Mouse (Mus musculus) limb, embryonic 14.5 days (tissue): ENCODE measurements around the gene Akr1b10. TPM values are rescaled to one million over a fixed set of nuclear protein-coding genes. Genes with fewer than 3 reads are reported as not detected.

Source experiments
- ATAC-seq: fragments of 200-750 bp; cut with Nextera tagmentation; 2 replicates; pipeline ENCODE4 v1.8.0; 2017; ENCODE audit warnings: low read depth, moderate number of reproducible peaks, moderate TSS enrichment; ENCODE audit not compliant: low FRiP score
- DNase-seq: peaks from one replicate; pipeline ENCODE4 v3.0.0-alpha.2; 2015; ENCODE audit warnings: low spot score
- H3K27ac ChIP-seq: fragments of 300-500 bp; sonication (generic); replicated peaks from 2 replicates; pipeline ENCODE4 v1.5.1; 2014; ENCODE audit warnings: low read depth, mild to moderate bottlenecking, low read length, moderate library complexity, mixed read lengths
- H3K27me3 ChIP-seq: fragments of 300-500 bp; sonication (generic); 2 replicates; pipeline ENCODE4 v1.6.1; 2014; ENCODE audit warnings: low read length, mixed read lengths; ENCODE audit not compliant: control insufficient read depth, insufficient read depth
- H3K36me3 ChIP-seq: fragments of 300-500 bp; sonication (generic); 2 replicates; pipeline ENCODE4 v1.6.1; 2014; ENCODE audit warnings: mild to moderate bottlenecking, low read length, moderate library complexity, mixed read lengths; ENCODE audit not compliant: control insufficient read depth, insufficient read depth
- H3K4me1 ChIP-seq: fragments of 300-500 bp; sonication (generic); 2 replicates; pipeline ENCODE4 v1.6.1; 2014; ENCODE audit warnings: antibody characterized with exemption, low read length, mixed read lengths; ENCODE audit not compliant: control insufficient read depth, insufficient read depth
- H3K4me2 ChIP-seq: fragments of 300-500 bp; sonication (generic); replicated peaks from 2 replicates; pipeline ENCODE4 v1.6.1; 2014; ENCODE audit warnings: low read depth, mild to moderate bottlenecking, low read length, moderate library complexity; ENCODE audit not compliant: severe bottlenecking
- H3K4me3 ChIP-seq: fragments of 300-500 bp; sonication (generic); replicated peaks from 2 replicates; pipeline ENCODE4 v1.5.1; 2014; ENCODE audit warnings: low read length
- H3K9ac ChIP-seq: fragments of 300-500 bp; sonication (generic); 2 replicates; pipeline ENCODE4 v1.6.1; 2014; ENCODE audit warnings: mild to moderate bottlenecking, low read depth, low read length, moderate library complexity; ENCODE audit not compliant: severe bottlenecking
- H3K9me3 ChIP-seq: fragments of 300-500 bp; sonication (generic); 2 replicates; pipeline ENCODE4 v1.6.1; 2016; ENCODE audit warnings: low read length; ENCODE audit not compliant: control insufficient read depth
- POLR2A ChIP-seq: fragments of 200-500 bp; IDR thresholded peaks from 2 replicates; pipeline ENCODE4 v1.8.0; 2012; ENCODE audit warnings: inconsistent platforms, mild to moderate bottlenecking, moderate library complexity, borderline replicate concordance; ENCODE audit not compliant: insufficient read depth, insufficient read length; ENCODE audit errors: extremely low read depth
- WGBS: fragments of 180-500 bp; shearing (Covaris S2); extraction: QIAGEN DNeasy Blood & Tissue Kit; methylation state at CpG from one replicate; pipeline ENCODE4 v1.1.7; 2014; 5-methylcytosine and 5-hydroxymethylcytosine counted together
- polyA plus RNA-seq, 2 experiments: library from polyadenylated mRNA; depleted of rRNA in 1 of 2; stranded (reverse) in 1 of 2; unstranded in 1 of 2; fragments of >200 nt; fragmentation: Nextera tagmentation in 1 of 2; extraction: Ambion mirVana in 1 of 2; gene quantifications; 2 replicates each; pipeline versions ENCODE4 v1.2.1 to v1.2.3; 2012 to 2014

Akr1b10 gene
- polyA plus RNA-seq, 2 experiments: 10.2 to 10.4 TPM

GRCm38 (mm10) chr6:34352401-34352800, 31.6 kb upstream of the Akr1b10 start:
- TF ChIP-seq POLR2A: no peak
- Histone ChIP-seq H3K4me1 (peaks cover 13% of the 10 kb centered on the region), H3K36me3 (no peaks in the 10 kb centered on the region), H3K9me3 (no peaks in the 10 kb centered on the region), H3K27me3 (no peaks in the 10 kb centered on the region), H3K4me3 (no peak overlapping the region), H3K4me2 (no peak overlapping the region), H3K9ac (no peak overlapping the region), H3K27ac (no peak overlapping the region)
- DNase-seq (no peak), ATAC-seq (no peak)
- WGBS: 83% methylated on average over 3 of the region's 3 CpGs

GRCm38 (mm10) chr6:34353658-34354353, 30.2 kb upstream of the Akr1b10 start, which contains the start of gene Akr1b8:
Akr1b8 (plus strand) TSS chr6:34354119.
- Histone ChIP-seq H3K9me3 (no peaks in the 10 kb centered on the region), H3K9ac (no peak within 1 kb of the TSS), H3K27ac (peak within 1 kb of the TSS; percentile 62), H3K4me1 (peaks cover 13% of the 10 kb centered on the region), H3K27me3 (no peaks in the 10 kb centered on the region), H3K4me2 (peak within 1 kb of the TSS; percentile 37), H3K4me3 (peak within 1 kb of the TSS; percentile 13; the same call in 1 of the 2 replicates), H3K36me3 (no peaks in the 10 kb centered on the region)
- WGBS: 7% methylated on average over 16 of the region's 16 CpGs
- DNase-seq: no peak
- ATAC-seq: peak; percentile 70
- no peak for TF ChIP-seq POLR2A

- Histone ChIP-seq H3K4me2 (peak overlapping the region; percentile 37), H3K27me3 (no peaks in the 10 kb centered on the region), H3K4me3 (0 out of 2 replicates have a peak overlapping the region, but pooled peaks have one; percentile 13), H3K9me3 (no peaks in the 10 kb centered on the region), H3K9ac (no peak overlapping the region), H3K4me1 (peaks cover 13% of the 10 kb centered on the region), H3K27ac (peak overlapping the region; percentile 62), H3K36me3 (no peaks in the 10 kb centered on the region)
- 66% methylated on average over 8 of the region's 8 CpGs for WGBS
- ATAC-seq (peak; percentile 71), DNase-seq (peak; percentile 61)
- no peak for TF ChIP-seq POLR2A
Measured at GRCm38 (mm10) chr6:34354354-34355348, 29.4 kb upstream of the Akr1b10 start.

GRCm38 (mm10) chr6:34355349-34355747, 28.7 kb upstream of the Akr1b10 start:
- no peaks in the 10 kb centered on the region for H3K27me3 ChIP-seq
- no peak for ATAC-seq
- 81% methylated on average over 6 of the region's 6 CpGs for WGBS

GRCm38 (mm10) chr6:34355841-34356240, 28.2 kb upstream of the Akr1b10 start:
- Histone ChIP-seq H3K9ac (no peak overlapping the region), H3K4me3 (no peak overlapping the region), H3K4me1 (peaks cover 13% of the 10 kb centered on the region), H3K27me3 (no peaks in the 10 kb centered on the region), H3K27ac (no peak overlapping the region), H3K36me3 (no peaks in the 10 kb centered on the region), H3K9me3 (no peaks in the 10 kb centered on the region), H3K4me2 (no peak overlapping the region)
- ATAC-seq: no peak
- WGBS: 79% methylated on average over 9 of the region's 9 CpGs
- no peak for DNase-seq
- no peak for TF ChIP-seq POLR2A

More at GRCm38 (mm10) chr6:34355349-34355747, 28.7 kb upstream of the Akr1b10 start:
- H3K4me2 ChIP-seq: no peak overlapping the region
- DNase-seq: no peak
- TF ChIP-seq POLR2A: no peak
- H3K9me3 ChIP-seq: no peaks in the 10 kb centered on the region
- no peaks in the 10 kb centered on the region for H3K36me3 ChIP-seq
- H3K4me1 ChIP-seq: peaks cover 13% of the 10 kb centered on the region
- no peak overlapping the region for H3K4me3 ChIP-seq
- no peak overlapping the region for H3K27ac ChIP-seq
- H3K9ac ChIP-seq: no peak overlapping the region
